Mouse (Mus musculus) kidney, postnatal 25 days (tissue): ENCODE measurements around the gene Etnppl.

ENCODE experiments used
- DNase-seq, 2 experiments: peaks; one replicate each; pipeline ENCODE4 v3.0.0; 2021; ENCODE audit warnings: mixed read lengths in 2 of 2

Gene Etnppl

DNA sequence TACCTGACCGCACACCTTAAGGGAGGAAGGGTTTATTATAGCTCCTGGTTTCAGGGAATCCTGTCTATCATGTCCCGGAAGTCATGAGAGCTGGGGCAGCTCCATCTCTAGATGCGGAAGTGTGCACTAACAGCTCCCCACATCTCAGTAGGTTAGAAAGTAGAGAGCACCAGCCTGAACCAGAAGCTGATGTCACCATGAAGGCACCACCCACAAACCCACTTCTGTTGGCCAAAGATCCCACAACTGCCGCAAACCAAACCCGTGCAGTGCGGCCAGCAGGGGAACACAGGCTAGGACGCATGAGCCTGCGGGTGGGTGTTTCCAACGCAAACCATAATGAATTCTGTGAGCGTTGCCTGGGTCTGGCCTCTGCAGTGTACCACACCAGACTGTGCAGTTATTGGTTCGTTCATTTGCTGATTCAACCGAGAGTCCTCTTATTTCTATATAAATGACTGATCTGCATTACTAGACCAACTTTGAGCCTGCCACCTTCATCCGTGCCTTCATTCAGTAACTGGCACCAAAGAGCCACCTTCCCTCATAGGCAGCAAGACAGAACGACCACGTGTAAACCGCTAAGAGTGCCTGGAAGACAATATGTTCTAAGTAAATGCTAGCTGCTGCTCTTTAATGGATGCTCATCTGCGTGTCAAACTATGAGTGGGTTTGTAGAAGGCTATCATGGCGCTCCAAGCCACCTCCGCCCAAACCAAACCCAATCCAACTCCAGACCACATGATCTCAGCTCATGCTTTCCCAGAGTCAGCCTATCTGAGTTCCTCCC lies 60.6 kb downstream of the Etnppl start:
- DNase-seq = no peak

DNA sequence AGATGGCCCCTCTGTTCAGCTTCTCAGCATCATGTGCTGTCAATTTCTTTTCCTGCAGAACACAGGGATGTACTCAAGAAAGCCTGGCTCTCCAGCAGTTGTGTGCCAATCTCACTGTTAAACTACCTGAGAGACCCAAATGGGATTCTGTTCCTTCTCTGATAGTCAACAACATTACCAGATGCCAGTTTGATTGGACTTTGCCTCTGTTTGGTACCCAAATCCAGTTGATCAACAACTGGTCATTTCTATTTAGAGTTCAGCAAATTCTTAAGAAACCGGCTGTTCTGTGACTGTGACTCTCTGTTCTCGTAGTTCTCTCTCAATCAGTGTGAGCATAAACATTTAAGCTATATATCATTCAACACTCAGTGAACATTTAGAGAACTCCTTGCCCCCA lies 64.0 kb downstream of the Etnppl start:
- no peak for DNase-seq

DNA sequence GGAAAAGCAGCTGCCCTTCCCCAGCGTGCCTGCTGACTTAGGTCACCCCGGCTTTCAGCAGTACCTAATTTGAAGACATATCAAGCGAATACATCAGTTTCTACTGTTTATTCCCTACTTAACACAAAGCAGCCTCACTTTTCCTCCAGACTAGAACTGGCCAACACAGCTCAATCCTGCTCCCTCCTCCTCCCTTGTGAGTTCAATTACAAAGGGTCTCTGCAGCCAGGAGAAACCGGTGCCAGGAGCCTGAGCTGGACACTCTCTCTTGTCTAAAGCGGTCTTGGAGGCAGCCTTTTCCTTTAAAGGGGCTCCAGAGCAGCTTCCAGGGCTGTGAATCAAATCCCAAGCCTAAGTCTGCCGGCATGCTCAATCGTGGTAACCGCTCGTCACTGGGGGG lies 64.9 kb downstream of the Etnppl start:
- DNase-seq = no peak

DNA sequence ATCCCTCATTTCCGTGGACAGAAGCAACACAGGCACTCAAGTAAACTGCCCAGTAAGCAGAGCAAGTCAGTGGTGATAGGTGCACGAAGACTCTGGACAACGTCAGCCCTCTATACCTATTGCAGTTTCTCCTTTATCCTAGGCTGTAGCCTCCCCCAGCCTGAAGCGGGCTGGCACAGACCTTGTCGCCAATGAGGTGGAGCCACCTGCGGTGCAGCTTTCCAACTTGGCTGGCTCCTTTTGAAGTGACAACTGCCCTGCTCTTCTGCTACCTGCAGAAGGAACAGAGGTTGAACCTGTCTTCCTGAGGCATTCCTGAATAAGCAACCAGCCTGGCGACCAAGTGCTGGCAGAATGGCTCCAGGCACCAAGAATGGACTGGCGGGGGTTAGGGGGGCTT lies 66.6 kb downstream of the Etnppl start:
- DNase-seq = peak in 1 of 2 experiments; percentile 49

DNA sequence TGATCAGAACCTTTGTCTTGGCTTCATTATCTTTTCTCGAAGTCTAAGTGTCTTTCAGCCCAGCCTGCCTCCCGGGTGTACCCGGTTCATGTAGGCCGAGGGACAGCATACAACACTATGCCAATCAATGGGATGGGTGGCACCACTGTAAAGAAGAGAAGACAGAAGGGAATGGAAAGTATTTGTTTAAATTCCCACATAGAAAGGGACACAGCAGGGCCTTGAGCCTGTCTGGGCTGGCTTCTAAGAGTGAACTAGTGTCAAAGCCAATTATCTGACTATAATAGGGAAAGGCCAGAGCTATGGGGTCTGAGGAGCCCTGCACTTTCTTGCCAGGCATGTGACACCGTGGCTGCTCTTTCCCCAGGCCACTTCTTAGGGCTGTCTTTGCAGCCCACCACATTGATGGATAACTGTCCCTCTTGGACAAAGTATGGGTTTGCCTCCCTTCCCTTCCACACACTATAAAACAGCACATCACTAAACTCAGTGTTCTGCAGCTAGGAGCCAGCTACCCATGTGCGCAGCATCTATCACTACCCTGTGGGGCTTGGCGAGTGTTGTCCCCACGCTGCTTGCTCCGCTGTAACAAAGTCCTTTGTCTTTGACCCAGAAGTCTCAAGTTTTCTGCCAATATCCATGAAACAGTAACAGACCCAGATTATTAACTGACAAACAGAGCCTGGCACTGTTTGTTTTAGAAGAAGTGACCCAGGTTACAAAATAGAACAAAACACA lies 67.2 kb downstream of the Etnppl start:
- DNase-seq = peak; percentile 51 to 75

DNA sequence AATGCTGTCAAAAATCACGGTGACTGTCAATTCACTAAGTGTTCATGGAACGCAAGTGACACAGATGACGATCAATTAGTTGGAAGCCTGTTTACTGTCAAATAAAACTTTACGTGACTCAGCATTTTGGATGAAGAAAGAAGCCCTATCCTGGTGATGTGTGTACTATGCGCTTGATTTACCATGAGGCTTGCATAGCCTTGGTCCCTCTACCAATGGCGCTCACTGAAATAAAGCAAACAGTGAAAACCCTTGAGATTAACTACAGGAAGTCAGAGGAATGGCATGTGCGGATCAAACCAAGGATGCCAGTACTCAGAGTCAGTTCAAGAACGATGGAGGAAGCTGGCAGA lies 67.7 kb downstream of the Etnppl start:
- no peak for DNase-seq

DNA sequence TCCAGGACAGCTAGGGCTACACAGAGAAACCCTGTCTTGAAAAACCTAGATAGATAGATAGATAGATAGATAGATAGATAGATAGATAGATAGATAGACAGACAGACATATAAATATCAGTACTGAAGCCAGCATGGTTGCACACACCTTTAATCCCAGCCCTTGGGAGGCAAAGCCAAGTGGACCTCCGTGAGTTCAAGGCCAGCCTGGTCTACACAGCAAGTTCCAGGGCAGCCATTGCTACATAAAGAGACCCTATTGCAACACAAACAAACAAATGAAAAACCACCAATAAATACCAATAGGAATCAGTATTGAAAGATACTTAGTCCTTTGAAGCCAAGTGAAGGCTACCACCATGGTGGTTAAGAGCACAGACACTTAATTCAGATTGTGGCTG lies 69.8 kb downstream of the Etnppl start:
- DNase-seq = no peak
